ENCODE assay signal across 8 mouse cellular contexts in the genomic region with DNA sequence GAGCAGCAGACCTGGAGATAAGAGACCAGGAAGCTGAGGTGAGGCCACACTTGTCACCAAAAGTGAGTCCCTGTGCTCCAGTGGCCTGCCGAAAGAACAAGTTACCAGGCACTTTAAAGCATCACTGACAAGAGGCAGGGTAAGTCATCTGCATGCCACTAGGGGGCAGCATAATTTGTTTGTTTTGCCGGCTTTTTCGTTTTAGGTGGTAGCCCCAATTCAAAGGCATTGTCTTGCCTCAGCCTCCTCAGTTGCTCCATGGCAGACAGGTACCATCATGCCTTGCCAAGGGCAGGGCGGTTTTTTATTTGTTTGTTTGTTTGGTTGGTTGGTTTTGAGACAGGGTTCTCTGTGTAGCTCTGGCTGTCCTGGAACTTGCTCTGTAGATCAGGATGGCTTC. TPM values are rescaled to one million over a fixed set of nuclear protein-coding genes. Genes with fewer than 3 reads are reported as not detected.
DNase-seq lines count a peak whose midpoint lies in the region; ATAC-seq and TF ChIP-seq lines count a peak whose summit lies in the region.
"Had no signal": no experiment of that assay in that cellular context is flagged by ENCODE, and none has a peak within 500 bp of the region (broad histone marks: within the 10 kb centered on the region; RNA-seq: fewer than 3 reads in every experiment).

No protein-coding gene starts in this region.

- H3K36me3 ChIP-seq in liver, embryonic 11.5 days (ENCODE audit: control insufficient read depth, insufficient read depth, low read length): no peaks in the 10 kb centered on the region
- H3K36me3 ChIP-seq in MEL (ENCODE audit: control insufficient read depth in 1 of 2, insufficient read depth in 2 of 2, low read length in 2 of 2): no peaks in the 10 kb centered on the region
- H3K36me3 ChIP-seq in liver, embryonic 13.5 days: peaks cover 8% of the 10 kb centered on the region
- no peaks in the 10 kb centered on the region for H3K36me3 ChIP-seq in splenic B cell, adult 2 months (ENCODE audit: control insufficient read depth, insufficient read depth, low read length, poor library complexity, severe bottlenecking)
- H3K36me3 ChIP-seq: heart, embryonic 15.5 days had no signal

- DNase-seq in liver: peak; percentile 59
- no peak for DNase-seq in liver, embryonic 11.5 days (ENCODE audit: low spot score)
- DNase-seq in MEL (ENCODE audit: low read depth, low spot score): peak; percentile 82
- DNase-seq in brain, adult 2 months (ENCODE audit: low read depth, low spot score): peak; percentile 63
- peak; percentile 21 for DNase-seq in forelimb bud, embryonic 11.5 days (ENCODE audit: low read depth, low spot score)
- DNase-seq in liver, embryonic 13.5 days: peak; percentile 50
- DNase-seq in splenic B cell, adult 2 months (ENCODE audit: low read depth, low spot score): peak; percentile 71

- ATAC-seq in liver, embryonic 11.5 days (replicated peaks; ENCODE audit: low FRiP score): no peak
- ATAC-seq in liver, embryonic 13.5 days (ENCODE audit: low read depth): no peak

- no peak overlapping the region for H3K4me2 ChIP-seq in liver, embryonic 11.5 days
- H3K4me2 ChIP-seq in liver, embryonic 13.5 days: no peak overlapping the region
- H3K4me2 ChIP-seq: heart, embryonic 15.5 days had no signal

- no peak overlapping the region for H3K27ac ChIP-seq in liver, embryonic 11.5 days (ENCODE audit: low read depth, low read length)
- no peak overlapping the region for H3K27ac ChIP-seq in MEL (ENCODE audit: control insufficient read depth, low read depth, low read length)
- H3K27ac ChIP-seq in liver, embryonic 13.5 days: no peak overlapping the region
- H3K27ac ChIP-seq: heart, embryonic 15.5 days had no signal

- H3K9me3 ChIP-seq in liver, embryonic 11.5 days (ENCODE audit: control insufficient read depth, low read length): no peaks in the 10 kb centered on the region
- no peaks in the 10 kb centered on the region for H3K9me3 ChIP-seq in MEL (replicated peaks; ENCODE audit: insufficient read depth, low read length)
- no peaks in the 10 kb centered on the region for H3K9me3 ChIP-seq in liver, embryonic 13.5 days (replicated peaks)
- H3K9me3 ChIP-seq: heart, embryonic 15.5 days had no signal

- WGBS in liver, embryonic 11.5 days: 45% methylated on average over 4 of the region's 4 CpGs
- 36% methylated on average over 4 of the region's 4 CpGs for WGBS in liver, embryonic 13.5 days (ENCODE audit: insufficient replicate concordance)

- no peak overlapping the region for H3K9ac ChIP-seq in liver, embryonic 11.5 days (ENCODE audit: low read depth, low read length)
- no peak overlapping the region for H3K9ac ChIP-seq in MEL (ENCODE audit: control insufficient read depth, low read depth, low read length, poor library complexity, severe bottlenecking)
- no peak overlapping the region for H3K9ac ChIP-seq in liver, embryonic 13.5 days
- H3K9ac ChIP-seq: heart, embryonic 15.5 days had no signal

- peaks cover 10% of the 10 kb centered on the region for H3K4me1 ChIP-seq in liver, embryonic 11.5 days (replicated peaks; ENCODE audit: control insufficient read depth, insufficient read depth, low read length)
- H3K4me1 ChIP-seq in MEL (ENCODE audit: control insufficient read depth in 1 of 2, insufficient read depth in 2 of 2, low read length in 2 of 2): 0 out of 4 replicates have a peak, but pooled peaks cover 0 to 2% of the 10 kb centered on the region in 2 experiments
- H3K4me1 ChIP-seq in liver, embryonic 13.5 days (replicated peaks): peaks cover 32% of the 10 kb centered on the region

- no peaks in the 10 kb centered on the region for H3K79me2 ChIP-seq in MEL (ENCODE audit: control insufficient read depth, insufficient read depth, low read length, poor library complexity)

- TF ChIP-seq CTCF in MEL (IDR thresholded peaks at IDR 0.05 in 2 of 3, conservative IDR thresholded peaks at IDR 0.05 in 1 of 3; ENCODE audit: control insufficient read depth in 1 of 3, insufficient read depth in 1 of 3, low read depth in 2 of 3, low read length in 3 of 3, poor library complexity in 1 of 3, severe bottlenecking in 1 of 3): peak; percentile 84 to 92 (median 88)

- H3K4me3 ChIP-seq in liver, embryonic 11.5 days (ENCODE audit: low read depth, low read length): no peak overlapping the region
- H3K4me3 ChIP-seq in MEL (ENCODE audit: control insufficient read depth in 1 of 2, insufficient read depth in 1 of 2, low read depth in 2 of 2, low read length in 2 of 2): no peak overlapping the region
- no peak overlapping the region for H3K4me3 ChIP-seq in liver, embryonic 13.5 days (replicated peaks)
- H3K4me3 ChIP-seq: heart, embryonic 15.5 days had no signal

- no peak for TF ChIP-seq POLR2A in MEL (IDR thresholded peaks at IDR 0.05; ENCODE audit: control insufficient read depth in 1 of 2, insufficient read depth in 1 of 2, low read depth in 1 of 2, low read length in 2 of 2, poor library complexity in 1 of 2)

- TF ChIP-seq EP300 in MEL (IDR thresholded peaks at IDR 0.05; ENCODE audit: low read depth in 1 of 2, low read length in 2 of 2): no peak

- TF ChIP-seq RAD21 in MEL (IDR thresholded peaks at IDR 0.05; ENCODE audit: low read depth, low read length): peak; percentile 84

- no peaks in the 10 kb centered on the region for H3K27me3 ChIP-seq in liver, embryonic 11.5 days (replicated peaks; ENCODE audit: control insufficient read depth, insufficient read depth, low read length)
- no peaks in the 10 kb centered on the region for H3K27me3 ChIP-seq in MEL (ENCODE audit: control insufficient read depth in 1 of 2, insufficient read depth in 2 of 2, low read length in 2 of 2)
- no peaks in the 10 kb centered on the region for H3K27me3 ChIP-seq in liver, embryonic 13.5 days
- no peaks in the 10 kb centered on the region for H3K27me3 ChIP-seq in splenic B cell, adult 2 months (ENCODE audit: control insufficient read depth, insufficient read depth, low read length, poor library complexity, severe bottlenecking)
- H3K27me3 ChIP-seq: heart, embryonic 15.5 days had no signal

TF ChIP-seq in MEL, 35 proteins besides CTCF, POLR2A, EP300 and RAD21:
- 0 out of 2 replicates have a peak, but pooled peaks have one; percentile 13 for TF ChIP-seq TBP (IDR thresholded peaks at IDR 0.05; ENCODE audit: low read depth, low read length)
- no peak for TF ChIP-seq USF1 (IDR thresholded peaks at IDR 0.05; ENCODE audit: low read depth, low read length)
- TF ChIP-seq SIN3A (IDR thresholded peaks at IDR 0.05; ENCODE audit: low read length): 0 out of 2 replicates have a peak, but pooled peaks have one; percentile 34
- peak; percentile 92 for TF ChIP-seq ZC3H11A (IDR thresholded peaks at IDR 0.05; ENCODE audit: low read depth, low read length)
- TF ChIP-seq NRF1 (IDR thresholded peaks at IDR 0.05; ENCODE audit: insufficient read depth, low read depth, low read length, poor library complexity, severe bottlenecking): no peak
- no peak for TF ChIP-seq HCFC1 (IDR thresholded peaks at IDR 0.05; ENCODE audit: low read depth, low read length)
- TF ChIP-seq ZKSCAN1 (IDR thresholded peaks at IDR 0.05; ENCODE audit: low read depth, low read length): no peak
- TF ChIP-seq SMC3 (IDR thresholded peaks at IDR 0.05; ENCODE audit: low read depth, low read length): peak; percentile 94
TF ChIP-seq in MEL: peak in this region for 4.

RNA-seq across cellular contexts. Expression of a gene that starts 26.2 kb away (rescaled TPM):
- polyA plus RNA-seq in liver, embryonic 11.5 days (2014; fragmentation: Nextera tagmentation; extraction: Ambion mirVana): not detected in 2 replicates
- total RNA-seq in MEL (2012; rRNA removed): not detected in 2 replicates
- polyA plus RNA-seq in MEL (2012; ENCODE audit: insufficient read depth in 1 of 2, insufficient read length in 2 of 2, low read depth in 1 of 2, low replicate concordance in 2 of 2, missing spikeins in 1 of 2): not detected
- polyA plus RNA-seq in liver, embryonic 13.5 days (2015; fragmentation: Nextera tagmentation; extraction: Ambion mirVana): not detected in 2 replicates
- polyA plus RNA-seq: heart, embryonic 15.5 days had no signal

RNA-seq across cellular contexts. Expression of a gene that starts 34.2 kb away (rescaled TPM):
- polyA plus RNA-seq in liver, embryonic 11.5 days (2014; fragmentation: Nextera tagmentation; extraction: Ambion mirVana): 24.4 and 24.7 TPM in 2 replicates
- total RNA-seq in MEL (2012; rRNA removed): 36.9 and 38.5 TPM in 2 replicates
- polyA plus RNA-seq in MEL (2012; ENCODE audit: insufficient read depth in 1 of 2, insufficient read length in 2 of 2, low read depth in 1 of 2, low replicate concordance in 2 of 2, missing spikeins in 1 of 2): 100 to 1,000 TPM in 1 of 2 experiments, 10 to 100 TPM in 1; 45.4 to 123 TPM
- 17.1 and 18.7 TPM in 2 replicates for polyA plus RNA-seq in liver, embryonic 13.5 days (2015; fragmentation: Nextera tagmentation; extraction: Ambion mirVana)

RNA-seq across cellular contexts. Expression of a gene that starts 42.0 kb away (rescaled TPM):
- polyA plus RNA-seq in liver, embryonic 11.5 days (2014; fragmentation: Nextera tagmentation; extraction: Ambion mirVana): 7.7 and 8.8 TPM in 2 replicates
- total RNA-seq in MEL (2012; rRNA removed): 4.8 and 6.6 TPM in 2 replicates
- polyA plus RNA-seq in MEL (2012; ENCODE audit: insufficient read depth in 1 of 2, insufficient read length in 2 of 2, low read depth in 1 of 2, low replicate concordance in 2 of 2, missing spikeins in 1 of 2): 10 to 100 TPM in 1 of 2 experiments, not detected in 1; 13.5 TPM
- 4.7 and 5.3 TPM in 2 replicates for polyA plus RNA-seq in liver, embryonic 13.5 days (2015; fragmentation: Nextera tagmentation; extraction: Ambion mirVana)
